Mouse (Mus musculus) G1E-ER4 (cell line): ENCODE measurements around the gene Lsm12. TPM values are rescaled to one million over a fixed set of nuclear protein-coding genes. Genes with fewer than 3 reads are reported as not detected.

Source experiments
- GATA1 ChIP-seq: IDR thresholded peaks from one replicate; pipeline ENCODE4 v1.8.0; 2012; ENCODE audit warnings: low read length, inconsistent platforms
- polyA plus RNA-seq: library from polyadenylated mRNA; stranded (reverse); fragments of >175 nt; gene quantifications from 2 replicates; pipeline ENCODE4 v1.2.3, GENCODE M21; 2012

Gene Lsm12
- 106 and 164 TPM in 2 replicates for polyA plus RNA-seq

DNA sequence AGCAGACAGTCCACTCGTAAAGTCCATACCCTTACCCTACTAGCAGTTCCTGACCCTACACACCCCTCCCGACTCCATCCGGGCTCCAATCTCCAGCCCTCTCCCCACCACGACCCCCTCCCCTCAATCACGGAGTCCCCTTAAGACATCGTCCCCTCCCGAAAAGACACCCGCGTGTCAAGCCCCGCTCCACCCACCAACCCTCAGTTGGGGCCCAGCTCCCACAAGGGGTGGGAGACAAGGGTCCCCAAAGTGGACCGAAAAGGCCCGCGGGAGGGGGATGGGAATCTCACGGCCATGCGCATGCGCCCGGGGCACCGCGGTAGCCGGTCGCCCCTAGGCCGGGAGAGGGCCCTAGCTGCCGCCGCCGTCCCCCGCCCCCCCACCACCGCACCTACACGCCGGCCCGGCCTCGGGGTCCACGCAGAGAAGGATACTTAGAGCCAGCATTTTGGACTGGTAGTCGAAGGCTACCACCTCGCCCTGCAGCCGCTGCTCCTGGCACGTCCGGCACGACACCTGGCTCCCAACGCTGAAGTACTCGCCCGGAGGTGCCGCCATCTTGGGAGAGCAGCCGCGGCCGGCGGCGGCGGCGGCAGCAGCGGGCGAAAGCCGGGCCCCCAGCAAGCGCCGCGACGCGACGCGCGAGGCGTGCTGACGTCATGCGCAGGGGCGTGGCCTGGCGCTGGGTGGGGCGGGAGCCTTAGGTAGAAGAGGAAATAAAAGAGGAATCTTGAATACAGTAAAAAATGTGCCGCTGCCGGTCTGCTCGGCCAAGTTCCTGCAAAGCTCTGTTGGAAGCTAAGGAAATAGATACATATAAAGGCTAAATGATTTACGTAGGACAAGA, at the start of gene Lsm12:
TSS of gene Lsm12 (minus strand) at position 651 of the 850 bp plus-strand sequence.
- TF ChIP-seq GATA1 = no peak

DNA sequence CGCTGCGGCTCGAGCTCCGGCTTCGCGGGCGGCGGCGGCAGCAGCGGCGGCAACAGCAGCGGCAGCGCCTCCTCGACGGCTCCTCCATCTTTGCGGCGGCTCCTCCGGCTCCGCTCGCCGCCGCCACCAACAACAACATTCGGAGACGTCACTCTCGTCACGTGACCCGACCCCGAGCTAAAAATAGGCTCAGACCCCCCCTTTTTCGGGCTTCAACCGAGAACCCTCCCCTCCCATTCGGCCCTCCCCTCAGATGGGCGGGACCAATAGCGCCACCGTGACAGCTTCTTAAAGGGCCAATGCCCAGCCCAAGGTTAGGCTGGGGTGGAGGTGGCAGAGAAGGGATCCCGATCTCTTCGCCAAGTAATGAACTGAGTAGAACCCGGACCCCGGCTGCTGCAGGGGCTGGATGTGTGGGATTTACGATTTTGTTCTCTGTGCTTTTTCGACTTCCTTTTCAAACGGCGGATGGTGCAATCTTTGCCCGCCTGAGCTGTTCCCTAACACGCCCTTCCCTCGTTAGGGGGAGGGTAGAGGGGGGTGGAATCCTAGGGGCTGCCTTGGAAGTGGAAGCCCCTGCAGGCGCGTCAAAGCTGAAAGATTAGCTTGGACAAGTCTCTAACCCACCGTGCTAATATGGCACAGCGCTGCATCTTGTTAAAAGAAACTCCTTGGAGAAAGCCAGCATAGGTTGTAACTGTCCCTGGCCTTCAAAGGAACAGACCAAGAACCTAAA, 45.1 kb upstream of the Lsm12 start, which contains the start of gene Hdac5:
TSS of gene Hdac5 (minus strand) at position 161 of the 736 bp plus-strand sequence.
- no peak for TF ChIP-seq GATA1

DNA sequence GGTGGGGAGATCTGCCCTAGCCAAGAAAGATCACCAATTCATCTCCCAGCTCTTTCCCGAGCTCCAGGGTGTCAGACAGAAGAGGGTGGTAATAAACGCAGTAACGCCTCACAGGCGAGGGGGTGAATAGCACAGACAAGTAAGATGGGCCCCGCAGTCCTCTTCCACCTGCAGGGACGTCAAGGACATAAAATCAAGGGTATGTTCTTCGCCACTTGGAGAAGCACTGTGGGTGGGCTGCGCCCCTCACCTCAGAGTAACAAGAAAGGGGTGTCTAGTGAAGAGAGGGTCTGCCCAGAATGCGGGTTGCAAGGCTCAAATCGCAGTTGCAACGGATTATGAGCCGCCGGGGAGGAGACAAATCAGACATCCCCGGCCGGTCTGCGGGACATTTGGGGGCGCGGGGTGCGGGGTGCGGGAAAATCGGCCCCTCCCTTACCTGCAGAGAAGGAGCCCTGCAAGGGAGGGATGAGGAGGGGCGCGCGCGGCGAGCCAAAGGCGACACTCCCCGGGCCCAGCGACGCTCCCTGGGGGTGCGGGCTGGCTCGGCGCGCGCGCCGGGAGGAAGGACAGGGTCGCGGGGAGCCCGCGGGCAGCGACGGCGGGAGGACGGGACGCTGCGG, 44.3 kb upstream of the Lsm12 start:
- TF ChIP-seq GATA1 = no peak

DNA sequence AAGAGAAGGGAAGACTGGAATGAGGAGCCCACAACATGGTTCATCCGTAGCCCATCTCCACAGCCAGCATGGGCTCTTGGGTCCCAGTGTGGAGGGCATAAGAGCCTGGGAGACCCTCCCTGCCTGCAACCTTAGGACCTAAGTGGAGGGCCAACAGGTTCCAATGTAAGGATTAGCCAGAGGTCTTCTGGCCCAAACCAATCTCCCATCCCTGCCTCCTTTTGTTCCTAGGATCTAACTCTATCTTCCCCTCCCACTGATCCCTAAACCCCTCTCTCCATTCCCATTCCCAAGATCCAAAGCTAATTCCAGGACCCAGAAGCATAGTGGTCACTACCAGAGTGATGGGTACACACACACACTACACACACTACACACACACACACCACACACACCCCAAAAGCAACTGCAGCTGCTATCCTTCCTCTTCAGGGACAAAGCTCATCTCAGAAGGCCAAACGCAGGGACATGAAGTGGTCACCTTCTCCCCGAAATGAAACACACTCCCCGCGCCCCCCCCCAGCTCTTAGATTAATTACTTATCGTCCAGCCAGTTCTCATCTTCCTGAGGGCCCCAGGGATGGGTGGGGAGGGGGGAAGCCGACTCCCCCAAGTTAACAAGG, 43.7 kb upstream of the Lsm12 start:
- TF ChIP-seq GATA1 = no peak

DNA sequence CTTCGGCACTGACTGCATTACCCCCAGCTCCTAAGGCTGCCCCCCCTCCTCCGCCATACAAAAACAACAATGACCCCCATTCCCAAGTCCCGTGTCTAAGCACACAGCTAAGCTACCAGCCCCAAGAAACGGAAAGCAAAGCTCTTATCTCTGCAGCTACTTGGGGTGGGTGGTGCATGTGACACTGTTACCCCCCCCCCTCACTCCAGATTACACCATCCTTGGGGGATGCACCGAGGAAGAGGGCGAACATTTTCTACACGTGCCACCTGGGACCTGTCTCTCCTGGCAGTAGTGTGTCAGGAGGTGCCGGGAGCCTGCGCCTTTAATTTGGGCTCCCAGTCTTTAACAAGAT, 43.1 kb upstream of the Lsm12 start:
- TF ChIP-seq GATA1 = no peak

DNA sequence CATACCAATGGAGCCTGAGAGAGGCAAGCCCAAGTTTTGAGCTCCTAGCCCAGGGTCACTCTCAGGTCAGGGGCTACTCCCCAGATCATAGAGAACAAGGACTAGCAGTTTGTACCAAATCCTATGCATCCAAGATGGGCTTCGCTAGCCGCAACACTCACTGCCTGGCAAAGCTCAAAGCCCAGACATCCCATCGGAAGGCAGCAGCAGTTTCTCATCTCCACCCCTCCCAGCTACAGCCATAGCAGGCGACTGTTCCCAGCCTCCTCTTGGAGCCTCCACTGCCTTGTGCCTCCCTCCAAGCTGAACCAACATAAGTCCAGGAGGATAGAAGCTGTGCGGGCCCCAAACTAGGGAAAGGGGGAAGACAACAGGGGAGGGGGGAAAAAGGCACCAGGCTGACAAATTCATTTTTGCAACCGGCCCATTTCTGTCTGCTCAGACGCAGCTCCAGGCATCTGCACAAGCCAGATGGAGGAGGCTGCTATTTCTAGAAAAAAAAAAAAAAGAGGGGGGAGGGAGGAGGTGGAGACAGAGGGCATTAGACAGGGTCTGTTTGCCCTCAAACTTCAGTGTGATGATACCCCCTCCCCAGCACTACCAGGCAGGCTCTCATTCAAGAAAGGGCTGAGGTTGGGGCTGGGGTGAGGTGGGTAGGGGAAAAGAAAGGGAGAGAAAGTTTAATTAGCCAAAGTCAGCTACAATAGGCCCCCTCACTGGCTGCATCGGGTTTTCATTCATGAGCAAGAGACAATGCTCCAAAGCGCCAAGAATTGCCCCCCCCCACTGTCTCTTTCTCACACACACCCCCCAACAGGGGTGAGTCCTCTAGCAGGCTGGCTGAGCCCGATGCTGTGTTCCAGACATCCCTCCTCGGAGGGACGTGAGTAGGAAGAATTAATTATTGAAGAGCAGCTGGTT, 42.4 kb upstream of the Lsm12 start:
- TF ChIP-seq GATA1 = no peak

DNA sequence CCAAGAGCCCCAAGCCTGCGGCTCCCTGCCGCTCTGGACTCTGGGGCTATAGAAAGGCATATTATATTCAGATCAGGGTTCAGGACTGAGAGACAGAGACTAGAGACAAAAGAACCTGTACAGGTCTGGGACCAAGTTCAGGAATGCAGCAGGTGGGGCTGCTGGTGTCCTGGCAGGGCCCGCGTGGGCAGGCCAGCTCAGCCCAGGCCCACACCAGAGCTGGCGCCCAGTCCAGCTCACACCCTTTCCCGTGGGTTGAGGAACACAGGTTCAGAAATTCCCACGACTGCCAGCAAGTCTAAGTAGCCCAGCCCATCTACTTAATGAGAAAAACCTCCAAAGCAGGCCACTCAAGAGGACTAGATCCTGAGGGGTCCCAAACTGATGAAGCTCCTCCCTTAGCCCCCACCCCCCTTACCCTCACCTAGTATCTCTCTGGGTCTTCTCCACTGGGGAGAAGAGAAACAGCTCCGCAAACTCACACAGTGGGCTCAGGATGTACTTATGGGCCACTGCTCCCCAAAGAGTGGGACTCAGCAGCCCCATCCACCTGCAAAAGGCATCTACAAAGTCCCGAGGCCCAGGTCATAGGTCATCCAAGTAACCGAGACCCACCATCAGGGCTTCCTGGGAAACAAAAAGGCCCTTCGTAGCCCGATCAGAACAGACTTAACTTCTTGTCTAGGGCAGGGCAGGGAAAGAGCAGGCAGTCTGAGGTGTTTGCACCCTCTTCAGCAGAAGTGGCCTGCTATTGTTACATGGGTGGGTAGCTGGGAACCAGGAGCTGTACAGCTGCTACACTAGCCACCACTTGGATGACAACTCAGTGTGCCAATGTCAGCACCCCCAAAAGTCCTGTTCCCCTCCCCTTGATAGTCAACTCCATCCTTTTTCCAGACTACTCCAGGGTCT, 41.2 kb upstream of the Lsm12 start:
- no peak for TF ChIP-seq GATA1

DNA sequence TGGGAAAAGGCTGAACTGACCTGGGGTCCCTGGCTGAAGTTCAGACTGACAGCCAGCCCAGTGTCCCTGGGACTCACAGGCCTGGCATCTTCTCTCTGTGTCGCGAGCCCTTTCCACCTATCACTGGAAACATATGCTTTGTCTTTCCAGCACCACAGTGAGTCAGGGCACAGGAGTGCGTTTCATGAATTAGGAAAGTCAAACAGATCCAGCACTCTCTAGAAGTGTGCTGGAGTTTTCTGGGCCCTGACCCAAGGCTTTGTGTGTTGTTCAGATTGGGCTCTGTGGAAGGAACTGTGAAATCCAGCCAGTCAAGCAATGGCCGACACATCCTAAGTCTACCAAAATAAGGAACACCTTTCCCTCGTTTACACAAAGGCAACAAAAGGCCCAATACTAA, 40.1 kb upstream of the Lsm12 start:
- no peak for TF ChIP-seq GATA1

DNA sequence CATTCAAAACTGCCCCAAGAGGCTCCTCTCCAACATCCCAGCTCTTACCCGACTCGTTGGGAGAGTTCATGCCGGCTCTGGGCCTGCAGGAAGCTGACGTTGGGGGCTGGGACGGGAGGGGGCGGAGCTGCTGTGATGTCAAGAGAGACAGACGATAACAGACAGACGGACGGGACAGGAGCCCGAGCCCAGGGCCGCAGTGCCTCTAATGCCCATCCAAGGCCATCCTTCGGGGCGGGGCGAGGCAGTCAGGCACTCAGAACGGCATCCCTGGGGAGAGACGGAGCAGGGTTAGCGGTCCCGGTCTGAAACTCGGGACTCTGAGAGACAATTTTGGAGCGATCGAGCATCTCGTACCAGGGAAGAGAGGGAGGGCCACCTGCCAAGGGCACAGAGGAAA, 39.6 kb upstream of the Lsm12 start:
- TF ChIP-seq GATA1 = no peak

DNA sequence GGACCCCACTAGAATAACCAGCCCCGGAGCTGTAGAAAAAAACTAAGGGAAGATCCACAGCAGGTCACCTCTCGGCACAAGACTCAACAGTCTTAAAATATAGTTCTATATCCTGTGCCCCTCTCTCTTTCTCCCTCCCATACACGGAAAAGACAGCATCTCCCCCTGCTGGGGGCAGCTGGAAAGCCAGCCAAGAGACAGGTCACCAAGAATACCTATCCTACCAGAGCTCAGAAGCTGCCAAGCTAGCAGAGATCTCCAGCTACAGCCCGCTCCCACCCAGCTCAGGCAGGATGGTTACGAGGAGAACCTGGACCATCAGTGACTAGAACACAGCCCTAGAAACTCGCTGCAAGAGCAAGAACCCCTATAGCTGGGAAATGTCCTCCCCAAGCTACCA, 38.1 kb upstream of the Lsm12 start:
- no peak for TF ChIP-seq GATA1

DNA sequence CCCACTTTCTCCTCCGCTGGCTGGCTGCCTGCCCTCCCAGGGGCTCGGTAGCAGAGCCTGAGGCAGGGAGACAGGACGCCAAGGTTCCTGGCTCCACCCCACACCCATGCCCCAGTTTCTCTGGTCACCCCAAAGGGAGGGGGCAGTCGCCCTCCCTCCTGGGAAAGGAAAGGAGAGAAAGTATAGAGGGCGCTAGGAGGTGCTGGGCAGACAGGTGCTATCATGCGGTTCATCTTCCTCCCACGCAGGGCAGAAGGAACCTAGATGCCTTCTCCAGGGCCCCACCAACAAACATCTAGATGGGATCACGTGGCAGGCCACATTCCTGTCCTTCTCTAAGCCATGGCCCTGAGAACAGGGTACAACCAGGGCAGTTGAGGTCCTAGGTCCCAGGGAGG, 36.9 kb upstream of the Lsm12 start:
- no peak for TF ChIP-seq GATA1

DNA sequence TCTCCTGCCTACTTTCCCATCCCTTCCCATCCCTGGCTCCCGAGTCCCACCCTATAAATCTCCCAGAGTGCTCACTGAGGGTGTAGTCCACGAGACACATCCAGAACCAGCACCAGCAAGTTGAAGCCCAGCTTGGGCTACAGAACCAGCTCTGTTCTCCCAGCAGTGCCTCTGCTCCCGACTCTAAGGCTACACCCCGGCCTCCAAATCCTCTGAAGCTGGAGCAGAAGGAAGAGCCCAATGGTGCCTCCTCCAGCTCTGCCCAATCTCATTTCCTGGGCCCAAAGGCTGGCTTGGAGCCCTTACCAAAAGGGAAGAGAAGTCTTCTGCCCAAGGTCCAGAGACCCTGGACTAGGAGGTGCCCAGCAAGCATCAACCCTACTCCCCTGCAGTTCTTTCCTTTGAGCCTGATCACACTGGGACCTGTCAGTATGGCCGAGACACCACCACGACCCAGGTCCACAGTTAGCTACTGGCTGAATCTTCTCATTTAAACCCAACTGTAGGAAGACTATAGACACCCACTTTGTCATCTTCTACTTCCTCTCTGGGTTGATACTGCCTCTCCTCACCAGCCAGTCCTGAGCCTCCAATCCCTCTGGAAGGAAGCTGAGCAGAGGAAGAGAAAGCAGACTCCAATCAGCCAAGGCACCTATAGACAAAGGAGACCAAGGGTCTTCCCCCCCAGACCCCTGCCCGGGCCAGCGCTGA, 36.3 kb upstream of the Lsm12 start:
- TF ChIP-seq GATA1 = no peak

DNA sequence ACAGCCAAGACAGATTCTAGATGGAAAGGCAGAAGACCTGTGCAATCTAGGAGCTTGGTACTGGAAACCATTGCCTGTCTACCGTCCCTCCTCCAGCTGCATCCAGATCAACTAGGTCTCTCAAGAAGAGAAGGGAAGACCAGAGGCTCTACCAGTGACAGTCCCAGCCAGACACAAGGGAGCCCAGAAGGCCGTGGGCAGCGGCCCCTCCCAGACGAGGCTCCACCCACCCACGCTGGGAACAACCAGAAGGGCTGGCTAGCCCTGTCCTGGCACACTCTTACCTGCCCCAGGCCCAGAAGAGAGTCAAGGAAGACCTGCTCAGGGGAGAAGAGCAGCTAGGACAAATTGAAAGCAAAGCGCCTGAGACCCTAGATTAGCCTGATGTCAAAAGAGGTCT, 35.4 kb upstream of the Lsm12 start:
- TF ChIP-seq GATA1 = no peak
